Mouse (Mus musculus): ENCODE data around the gene Ccp110. TPM values are rescaled to one million over a fixed set of nuclear protein-coding genes. Genes with fewer than 3 reads are reported as not detected.

Gene Ccp110
- polyA plus RNA-seq, 1 experiment: 59.8 TPM

GRCm38 (mm10) chr7:118769655-118770054, 57.3 kb downstream of the Ccp110 start:
- Histone ChIP-seq H3K27ac (ENCODE audit: control insufficient read depth, insufficient read depth, low read depth, low read length) (no peak overlapping the region), H3K4me1 (ENCODE audit: control insufficient read depth, insufficient read depth, low read length) (no peaks in the 10 kb centered on the region), H3K27me3 (ENCODE audit: control insufficient read depth, insufficient read depth, low read length) (no peaks in the 10 kb centered on the region), H3K4me3 (ENCODE audit: control insufficient read depth, low read depth, low read length) (no peak overlapping the region), H3K36me3 (ENCODE audit: control insufficient read depth, insufficient read depth, low read length) (no peaks in the 10 kb centered on the region; the same call in none of the 2 replicates)
- TF ChIP-seq CTCF (IDR thresholded peaks at IDR 0.05; ENCODE audit: control insufficient read depth, insufficient read depth, insufficient replicate concordance, low read depth, low read length) (no peak), POLR2A (IDR thresholded peaks at IDR 0.05; ENCODE audit: control insufficient read depth, low read depth, low read length) (no peak)

DNA sequence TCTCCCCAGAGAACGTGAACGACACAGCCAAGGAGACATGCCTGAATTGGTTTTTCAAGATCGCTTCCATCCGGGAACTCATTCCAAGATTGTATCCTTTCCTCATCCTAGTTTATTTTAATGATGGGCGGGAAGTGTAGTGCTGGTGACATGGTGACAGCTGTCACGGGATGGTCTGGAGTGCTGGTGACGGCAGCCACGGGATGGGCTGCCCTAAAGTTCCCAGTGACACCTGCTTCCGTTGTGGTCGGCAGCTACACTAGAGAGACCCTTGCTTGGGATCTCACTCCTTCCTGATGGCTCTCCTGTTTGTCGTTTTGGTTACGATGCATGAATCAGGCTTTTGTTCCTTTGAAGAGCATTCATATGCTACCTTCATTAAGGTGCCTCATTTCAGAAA, 60.7 kb downstream of the Ccp110 start:
- Histone ChIP-seq H3K4me1 (ENCODE audit: control insufficient read depth, insufficient read depth, low read length) (no peaks in the 10 kb centered on the region), H3K4me3 (ENCODE audit: control insufficient read depth, low read depth, low read length) (no peak overlapping the region), H3K27me3 (ENCODE audit: control insufficient read depth, insufficient read depth, low read length) (no peaks in the 10 kb centered on the region), H3K27ac (ENCODE audit: control insufficient read depth, insufficient read depth, low read depth, low read length) (no peak overlapping the region), H3K36me3 (ENCODE audit: control insufficient read depth, insufficient read depth, low read length) (no peaks in the 10 kb centered on the region; the same call in 1 of the 2 replicates)
- TF ChIP-seq CTCF (IDR thresholded peaks at IDR 0.05; ENCODE audit: control insufficient read depth, insufficient read depth, insufficient replicate concordance, low read depth, low read length) (no peak), POLR2A (IDR thresholded peaks at IDR 0.05; ENCODE audit: control insufficient read depth, low read depth, low read length) (no peak)

DNA sequence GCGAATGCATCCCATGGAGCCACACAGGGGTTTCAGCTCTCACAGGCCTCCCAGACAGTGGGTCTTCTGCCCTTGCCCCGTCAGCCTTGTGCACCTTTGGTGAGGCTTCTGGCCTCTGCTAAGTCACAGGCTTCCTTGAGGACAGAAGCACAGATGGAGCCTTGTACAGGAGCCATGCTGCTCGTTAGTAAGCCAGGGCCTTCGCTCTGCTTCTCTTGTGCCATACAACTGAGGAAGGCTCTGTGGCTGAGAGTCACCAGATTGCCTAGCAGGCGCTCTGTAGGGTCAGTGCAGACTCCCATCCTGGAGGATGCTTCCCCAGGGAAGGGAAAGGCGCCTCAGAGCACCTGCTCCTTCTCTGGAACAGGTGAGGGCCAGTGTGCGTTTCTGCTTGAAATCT, 63.6 kb downstream of the Ccp110 start:
- no peak overlapping the region for H3K4me3 ChIP-seq (ENCODE audit: control insufficient read depth, low read depth, low read length)
- H3K36me3 ChIP-seq (ENCODE audit: control insufficient read depth, insufficient read depth, low read length): no peaks in the 10 kb centered on the region; the same call in 1 of the 2 replicates
- H3K27me3 ChIP-seq (ENCODE audit: control insufficient read depth, insufficient read depth, low read length): no peaks in the 10 kb centered on the region
- no peaks in the 10 kb centered on the region for H3K4me1 ChIP-seq (ENCODE audit: control insufficient read depth, insufficient read depth, low read length)
- TF ChIP-seq CTCF (IDR thresholded peaks at IDR 0.05; ENCODE audit: control insufficient read depth, insufficient read depth, insufficient replicate concordance, low read depth, low read length) (no peak), POLR2A (IDR thresholded peaks at IDR 0.05; ENCODE audit: control insufficient read depth, low read depth, low read length) (no peak)
- no peak overlapping the region for H3K27ac ChIP-seq (ENCODE audit: control insufficient read depth, insufficient read depth, low read depth, low read length)

GRCm38 (mm10) chr7:118776491-118776890, 64.1 kb downstream of the Ccp110 start:
- Histone ChIP-seq H3K36me3 (ENCODE audit: control insufficient read depth, insufficient read depth, low read length) (no peaks in the 10 kb centered on the region; the same call in 1 of the 2 replicates), H3K4me1 (ENCODE audit: control insufficient read depth, insufficient read depth, low read length) (no peaks in the 10 kb centered on the region), H3K27me3 (ENCODE audit: control insufficient read depth, insufficient read depth, low read length) (no peaks in the 10 kb centered on the region), H3K27ac (ENCODE audit: control insufficient read depth, insufficient read depth, low read depth, low read length) (no peak overlapping the region; the same call in 1 of the 2 replicates), H3K4me3 (ENCODE audit: control insufficient read depth, low read depth, low read length) (no peak overlapping the region)
- no peak for TF ChIP-seq POLR2A (IDR thresholded peaks at IDR 0.05; ENCODE audit: control insufficient read depth, low read depth, low read length)
- TF ChIP-seq CTCF (IDR thresholded peaks at IDR 0.05; ENCODE audit: control insufficient read depth, insufficient read depth, insufficient replicate concordance, low read depth, low read length): no peak

- peak overlapping the region; percentile 63 for H3K27ac ChIP-seq (ENCODE audit: control insufficient read depth, insufficient read depth, low read depth, low read length)
- no peaks in the 10 kb centered on the region for H3K27me3 ChIP-seq (ENCODE audit: control insufficient read depth, insufficient read depth, low read length)
These were observed 65.4 kb downstream of the Ccp110 start for GRCm38 (mm10) chr7:118777598-118778394.

DNA sequence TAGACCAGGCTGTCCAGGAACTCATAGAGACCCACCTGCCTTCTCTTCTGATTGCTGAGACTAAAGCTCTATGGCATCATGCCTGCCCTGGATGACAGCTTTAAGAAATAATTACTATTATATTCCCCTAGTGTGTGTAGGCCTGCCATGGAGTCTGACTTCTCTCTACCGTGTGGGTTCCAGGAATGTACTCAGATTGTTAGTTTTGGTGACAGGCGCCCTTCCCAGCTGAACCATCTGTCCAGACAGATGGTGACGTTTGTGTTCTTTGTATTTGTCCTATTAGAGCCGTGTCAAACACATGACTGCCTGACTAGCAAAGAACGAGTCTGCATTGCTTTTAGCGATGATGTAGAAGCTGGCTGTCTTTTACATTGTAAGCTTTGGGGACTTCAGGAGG, 66.2 kb downstream of the Ccp110 start:
- Histone ChIP-seq H3K4me3 (ENCODE audit: control insufficient read depth, low read depth, low read length) (no peak overlapping the region), H3K36me3 (ENCODE audit: control insufficient read depth, insufficient read depth, low read length) (no peaks in the 10 kb centered on the region; the same call in 1 of the 2 replicates), H3K27me3 (ENCODE audit: control insufficient read depth, insufficient read depth, low read length) (no peaks in the 10 kb centered on the region), H3K4me1 (ENCODE audit: control insufficient read depth, insufficient read depth, low read length) (no peaks in the 10 kb centered on the region), H3K27ac (ENCODE audit: control insufficient read depth, insufficient read depth, low read depth, low read length) (no peak overlapping the region)
- TF ChIP-seq POLR2A (IDR thresholded peaks at IDR 0.05; ENCODE audit: control insufficient read depth, low read depth, low read length): no peak
- no peak for TF ChIP-seq CTCF (IDR thresholded peaks at IDR 0.05; ENCODE audit: control insufficient read depth, insufficient read depth, insufficient replicate concordance, low read depth, low read length)

More at GRCm38 (mm10) chr7:118777598-118778394, 65.4 kb downstream of the Ccp110 start:
- Histone ChIP-seq H3K4me1 (ENCODE audit: control insufficient read depth, insufficient read depth, low read length) (no peaks in the 10 kb centered on the region), H3K36me3 (ENCODE audit: control insufficient read depth, insufficient read depth, low read length) (no peaks in the 10 kb centered on the region; the same call in 1 of the 2 replicates), H3K4me3 (ENCODE audit: control insufficient read depth, low read depth, low read length) (no peak overlapping the region)
- TF ChIP-seq CTCF (IDR thresholded peaks at IDR 0.05; ENCODE audit: control insufficient read depth, insufficient read depth, insufficient replicate concordance, low read depth, low read length): no peak
- TF ChIP-seq POLR2A (IDR thresholded peaks at IDR 0.05; ENCODE audit: control insufficient read depth, low read depth, low read length): no peak

GRCm38 (mm10) chr7:118783305-118784001, 71.1 kb downstream of the Ccp110 start:
- H3K36me3 ChIP-seq (ENCODE audit: control insufficient read depth, insufficient read depth, low read length): no peaks in the 10 kb centered on the region
- H3K4me1 ChIP-seq (ENCODE audit: control insufficient read depth, insufficient read depth, low read length): no peaks in the 10 kb centered on the region
- no peak overlapping the region for H3K4me3 ChIP-seq (ENCODE audit: control insufficient read depth, low read depth, low read length)
- no peak overlapping the region for H3K27ac ChIP-seq (ENCODE audit: control insufficient read depth, insufficient read depth, low read depth, low read length)
- no peaks in the 10 kb centered on the region for H3K27me3 ChIP-seq (ENCODE audit: control insufficient read depth, insufficient read depth, low read length)
- TF ChIP-seq CTCF (IDR thresholded peaks at IDR 0.05; ENCODE audit: control insufficient read depth, insufficient read depth, insufficient replicate concordance, low read depth, low read length): no peak
- no peak for TF ChIP-seq POLR2A (IDR thresholded peaks at IDR 0.05; ENCODE audit: control insufficient read depth, low read depth, low read length)

Measured in testis, adult 2 months (tissue).